In genomic region chr11:62598571-62598970, GRCm38 (mm10) we compare ENCODE assay signal across 18 mouse cellular contexts. TPM values are rescaled to one million over a fixed set of nuclear protein-coding genes. Genes with fewer than 3 reads are reported as not detected.
DNase-seq lines count a peak whose midpoint lies in the region; ATAC-seq and TF ChIP-seq lines count a peak whose summit lies in the region.
"Had no signal": no experiment of that assay in that cellular context is flagged by ENCODE, and none has a peak within 500 bp of the region (broad histone marks: within the 10 kb centered on the region; RNA-seq: fewer than 3 reads in every experiment).

No protein-coding gene starts in this region.

- no peak overlapping the region for H3K27ac ChIP-seq in intestine, embryonic 16.5 days (ENCODE audit: low read length)
- H3K27ac ChIP-seq in intestine, postnatal 0 days (ENCODE audit: low read depth, low read length) = no peak overlapping the region
- H3K27ac ChIP-seq in spleen, adult 2 months (ENCODE audit: insufficient read depth, low read length) = 0 out of 2 replicates have a peak overlapping the region, but pooled peaks have one; percentile 14
- H3K27ac ChIP-seq in CH12.LX (ENCODE audit: insufficient read depth, low read depth) = no peak overlapping the region
- H3K27ac ChIP-seq in limb, embryonic 10.5 days = peak overlapping the region; percentile 56
- H3K27ac ChIP-seq: gastrocnemius, adult 2 months; hindbrain, embryonic 15.5 days had no signal

- TF ChIP-seq EP300 in CH12.LX (IDR thresholded peaks at IDR 0.05; ENCODE audit: low read length) = no peak

- no peaks in the 10 kb centered on the region; the same call in 1 of the 2 replicates for H3K4me1 ChIP-seq in intestine, embryonic 16.5 days (ENCODE audit: control insufficient read depth, insufficient read depth, low read length)
- H3K4me1 ChIP-seq in intestine, postnatal 0 days (replicated peaks; ENCODE audit: control insufficient read depth, insufficient read depth, low read length) = no peaks in the 10 kb centered on the region; the same call in 1 of the 2 replicates
- peaks cover 4% of the 10 kb centered on the region; the same call in 1 of the 2 replicates for H3K4me1 ChIP-seq in spleen, adult 2 months (ENCODE audit: control insufficient read depth, insufficient read depth, insufficient read length)
- peaks cover 5 to 25% of the 10 kb centered on the region in 2 experiments; a peak in 3 of 4 replicates for H3K4me1 ChIP-seq in CH12.LX (ENCODE audit: control insufficient read depth in 1 of 2, insufficient read depth in 2 of 2)
- peaks cover 19% of the 10 kb centered on the region for H3K4me1 ChIP-seq in limb, embryonic 10.5 days

- no peaks in the 10 kb centered on the region for H3K27me3 ChIP-seq in intestine, embryonic 16.5 days (replicated peaks; ENCODE audit: control insufficient read depth, insufficient read depth, low read length)
- H3K27me3 ChIP-seq in intestine, postnatal 0 days (replicated peaks; ENCODE audit: control insufficient read depth, insufficient read depth, low read length) = no peaks in the 10 kb centered on the region
- no peaks in the 10 kb centered on the region for H3K27me3 ChIP-seq in spleen, adult 2 months (ENCODE audit: control insufficient read depth, insufficient read depth, low read length)
- no peaks in the 10 kb centered on the region for H3K27me3 ChIP-seq in CH12.LX (replicated peaks)
- no peaks in the 10 kb centered on the region for H3K27me3 ChIP-seq in limb, embryonic 10.5 days (ENCODE audit: low read depth, poor library complexity, severe bottlenecking)
- H3K27me3 ChIP-seq: hindbrain, embryonic 15.5 days had no signal

- 0 out of 2 replicates have a peak, but pooled peaks cover 2% of the 10 kb centered on the region for H3K36me3 ChIP-seq in intestine, embryonic 16.5 days (ENCODE audit: control insufficient read depth, insufficient read depth, low read length)
- no peaks in the 10 kb centered on the region for H3K36me3 ChIP-seq in intestine, postnatal 0 days (ENCODE audit: control insufficient read depth, insufficient read depth)
- peaks cover 22% of the 10 kb centered on the region for H3K36me3 ChIP-seq in spleen, adult 2 months (ENCODE audit: control insufficient read depth, insufficient read depth, low read length)
- H3K36me3 ChIP-seq in CH12.LX (replicated peaks in 1 of 2; ENCODE audit: control insufficient read depth in 1 of 2, insufficient read depth in 1 of 2, low read length in 1 of 2) = peaks cover 63 to 77% of the 10 kb centered on the region in 2 experiments
- H3K36me3 ChIP-seq in limb, embryonic 10.5 days = peaks cover 5% of the 10 kb centered on the region

- no peak overlapping the region for H3K4me2 ChIP-seq in intestine, embryonic 16.5 days (ENCODE audit: low read depth, low read length)
- no peak overlapping the region for H3K4me2 ChIP-seq in intestine, postnatal 0 days (replicated peaks; ENCODE audit: low read depth)
- no peak overlapping the region for H3K4me2 ChIP-seq in CH12.LX (ENCODE audit: insufficient read depth, low read depth, poor library complexity, severe bottlenecking)
- H3K4me2 ChIP-seq: hindbrain, embryonic 15.5 days had no signal

- no peak for TF ChIP-seq POLR2A in spleen, adult 2 months (IDR thresholded peaks at IDR 0.05; ENCODE audit: low read depth, low read length)
- TF ChIP-seq POLR2A in CH12.LX (IDR thresholded peaks at IDR 0.05; ENCODE audit: low read depth, low read length) = no peak

- H3K9ac ChIP-seq in intestine, embryonic 16.5 days (ENCODE audit: low read depth, low read length) = peak overlapping the region; percentile 29
- H3K9ac ChIP-seq in intestine, postnatal 0 days (ENCODE audit: low read depth, low read length) = no peak overlapping the region
- no peak overlapping the region for H3K9ac ChIP-seq in CH12.LX (ENCODE audit: insufficient read depth, low read depth)
- H3K9ac ChIP-seq: hindbrain, embryonic 15.5 days had no signal

- H3K79me2 ChIP-seq in CH12.LX (replicated peaks; ENCODE audit: control insufficient read depth, extremely low read depth, insufficient read depth, poor library complexity, severe bottlenecking) = peaks cover 9% of the 10 kb centered on the region

- dilution Hi-C loops in CH12.LX (cut with MboI; ENCODE audit: extremely low pct_ligation_motif_present, extremely low pct_unique_long_range_greater_than_20kb, low sequenced_read_pairs) = no loop called here

- no peak overlapping the region for H3K4me3 ChIP-seq in intestine, embryonic 16.5 days (ENCODE audit: low read length)
- no peak overlapping the region for H3K4me3 ChIP-seq in intestine, postnatal 0 days (ENCODE audit: low read depth, low read length)
- no peak overlapping the region for H3K4me3 ChIP-seq in spleen, adult 2 months (ENCODE audit: extremely low read depth, insufficient read depth, insufficient read length)
- H3K4me3 ChIP-seq in CH12.LX (replicated peaks in 1 of 3; ENCODE audit: low read depth in 2 of 3, low read length in 2 of 3, poor library complexity in 1 of 3) = no peak overlapping the region
- no peak overlapping the region for H3K4me3 ChIP-seq in limb, embryonic 10.5 days
- H3K4me3 ChIP-seq: gastrocnemius, adult 2 months; hindbrain, embryonic 15.5 days had no signal

- ATAC-seq in intestine, embryonic 16.5 days = no peak
- no peak for ATAC-seq in intestine, postnatal 0 days

- in situ Hi-C loops in CH12.LX (cut with MboI; ENCODE audit: low pct_ligation_motif_present, low pct_unique_long_range_greater_than_20kb, low sequenced_read_pairs) = no loop called here

- no peaks in the 10 kb centered on the region for H3K9me3 ChIP-seq in intestine, embryonic 16.5 days (ENCODE audit: control insufficient read depth, low read length)
- H3K9me3 ChIP-seq in intestine, postnatal 0 days (ENCODE audit: control insufficient read depth) = no peaks in the 10 kb centered on the region
- H3K9me3 ChIP-seq in CH12.LX (replicated peaks; ENCODE audit: low read length) = no peaks in the 10 kb centered on the region
- no peaks in the 10 kb centered on the region for H3K9me3 ChIP-seq in limb, embryonic 10.5 days (replicated peaks)
- H3K9me3 ChIP-seq: hindbrain, embryonic 15.5 days had no signal

- TF ChIP-seq RAD21 in CH12.LX (IDR thresholded peaks at IDR 0.05; ENCODE audit: low read depth, low read length) = no peak

- WGBS in intestine, embryonic 16.5 days = 77% methylated on average over 4 of the region's 4 CpGs
- WGBS in intestine, postnatal 0 days = 75% methylated on average over 4 of the region's 4 CpGs
- 86% methylated on average over 4 of the region's 4 CpGs for WGBS in spleen, adult 2 months
- 87% methylated on average over 4 of the region's 4 CpGs for WGBS in limb, embryonic 10.5 days

- TF ChIP-seq CTCF in intestine, postnatal 0 days (IDR thresholded peaks at IDR 0.05; ENCODE audit: low read depth) = no peak
- no peak for TF ChIP-seq CTCF in spleen, adult 2 months (IDR thresholded peaks at IDR 0.05; ENCODE audit: extremely low read depth, insufficient read depth, insufficient read length, insufficient replicate concordance)
- TF ChIP-seq CTCF in CH12.LX (conservative IDR thresholded peaks at IDR 0.05 in 1 of 2, IDR thresholded peaks at IDR 0.05 in 1 of 2; ENCODE audit: low read depth in 2 of 2, low read length in 2 of 2) = no peak

- DNase-seq in spleen, adult 2 months (ENCODE audit: low read depth in 1 of 2, low spot score in 2 of 2) = no peak
- no peak for DNase-seq in spleen, adult 12 weeks (ENCODE audit: low spot score)
- peak; percentile 21 for DNase-seq in CH12.LX (ENCODE audit: extremely low read depth)
- no peak for DNase-seq in limb, embryonic 10.5 days (ENCODE audit: low spot score)
- no peak for DNase-seq in adrenal gland, postnatal 25 days
- DNase-seq: adrenal gland, adult 8-10 months; cerebellum, adult 11 months; cerebellum, postnatal 10 days; gastrocnemius, adult 2 months; heart, postnatal 36 days; kidney, adult 11 months; liver; midbrain, embryonic 14.5 days; right cerebral cortex, postnatal 14 days; thymus, postnatal 36 days had no signal

RNA-seq across cellular contexts. Expression of gene Trpv2, which starts 24.3 kb away (rescaled TPM):
- 11.0 and 11.2 TPM in 2 replicates for polyA plus RNA-seq in intestine, embryonic 16.5 days (2015; fragmentation: Nextera tagmentation; extraction: Ambion mirVana)
- polyA plus RNA-seq in intestine, postnatal 0 days (2015; fragmentation: Nextera tagmentation; extraction: Ambion mirVana) = 6.0 and 6.3 TPM in 2 replicates
- polyA plus RNA-seq in spleen, adult 2 months (2012; rRNA removed) = 35.4 and 39.8 TPM in 2 replicates
- total RNA-seq in CH12.LX (2012; rRNA removed) (58.7 and 59.3 TPM in 2 replicates), CH12.LX (2014; rRNA removed) (36.0 and 39.2 TPM in 2 replicates)
- 42.3 and 46.2 TPM in 2 replicates for polyA plus RNA-seq in CH12.LX (2012; ENCODE audit: insufficient read length, low read depth)
- 0.55 and 0.87 TPM in 2 replicates for polyA plus RNA-seq in limb, embryonic 10.5 days (2016; fragmentation: Nextera tagmentation; extraction: Ambion mirVana)
- total RNA-seq in adrenal gland, postnatal 25 days (2021) = 1.6 and 1.9 TPM in 2 replicates

RNA-seq across cellular contexts. Expression of gene Ubb, which starts 47.6 kb away (rescaled TPM):
- 2,570 and 2,643 TPM in 2 replicates for polyA plus RNA-seq in intestine, embryonic 16.5 days (2015; fragmentation: Nextera tagmentation; extraction: Ambion mirVana)
- polyA plus RNA-seq in intestine, postnatal 0 days (2015; fragmentation: Nextera tagmentation; extraction: Ambion mirVana) = 2,405 and 2,440 TPM in 2 replicates
- 1,229 and 1,312 TPM in 2 replicates for polyA plus RNA-seq in spleen, adult 2 months (2012; rRNA removed)
- total RNA-seq in CH12.LX (2012; rRNA removed) = 2,030 and 2,098 TPM in 2 replicates
- 929 and 1,092 TPM in 2 replicates for total RNA-seq in CH12.LX (2014; rRNA removed)
- 1,487 and 1,562 TPM in 2 replicates for polyA plus RNA-seq in CH12.LX (2012; ENCODE audit: insufficient read length, low read depth)
- 3,627 and 3,653 TPM in 2 replicates for polyA plus RNA-seq in limb, embryonic 10.5 days (2016; fragmentation: Nextera tagmentation; extraction: Ambion mirVana)
- total RNA-seq in adrenal gland, postnatal 25 days (2021) = 1,162 and 1,405 TPM in 2 replicates

RNA-seq across cellular contexts. Expression of gene Lrrc75a, which starts 49.8 kb away (rescaled TPM):
- polyA plus RNA-seq in intestine, embryonic 16.5 days (2015; fragmentation: Nextera tagmentation; extraction: Ambion mirVana) = 14.1 and 23.8 TPM in 2 replicates
- polyA plus RNA-seq in intestine, postnatal 0 days (2015; fragmentation: Nextera tagmentation; extraction: Ambion mirVana) = 31.9 and 32.3 TPM in 2 replicates
- polyA plus RNA-seq in spleen, adult 2 months (2012; rRNA removed) = 6.6 and 9.4 TPM in 2 replicates
- total RNA-seq in CH12.LX (2012; rRNA removed) (2.9 and 12.6 TPM in 2 replicates), CH12.LX (2014; rRNA removed) (1.3 and 1.6 TPM in 2 replicates)
- polyA plus RNA-seq in CH12.LX (2012; ENCODE audit: insufficient read length, low read depth) = 1.8 and 2.7 TPM in 2 replicates
- polyA plus RNA-seq in limb, embryonic 10.5 days (2016; fragmentation: Nextera tagmentation; extraction: Ambion mirVana) = 15.7 and 17.3 TPM in 2 replicates
- total RNA-seq in adrenal gland, postnatal 25 days (2021) = 37.2 and 44.9 TPM in 2 replicates

RNA-seq across cellular contexts. Expression of gene Mmgt2, which starts 49.9 kb away (rescaled TPM):
- 82.9 and 86.3 TPM in 2 replicates for polyA plus RNA-seq in intestine, embryonic 16.5 days (2015; fragmentation: Nextera tagmentation; extraction: Ambion mirVana)
- 62.2 and 67.7 TPM in 2 replicates for polyA plus RNA-seq in intestine, postnatal 0 days (2015; fragmentation: Nextera tagmentation; extraction: Ambion mirVana)
- 22.3 and 24.6 TPM in 2 replicates for polyA plus RNA-seq in spleen, adult 2 months (2012; rRNA removed)
- 47.9 and 60.7 TPM in 2 replicates for total RNA-seq in CH12.LX (2012; rRNA removed)
- 41.2 and 49.2 TPM in 2 replicates for total RNA-seq in CH12.LX (2014; rRNA removed)
- polyA plus RNA-seq in CH12.LX (2012; ENCODE audit: insufficient read length, low read depth) = 61.4 and 65.9 TPM in 2 replicates
- polyA plus RNA-seq in limb, embryonic 10.5 days (2016; fragmentation: Nextera tagmentation; extraction: Ambion mirVana) = 45.5 and 52.5 TPM in 2 replicates
- 35.7 and 49.0 TPM in 2 replicates for total RNA-seq in adrenal gland, postnatal 25 days (2021)

RNA-seq across cellular contexts. Expression of gene Cenpv, which starts 59.5 kb away (rescaled TPM):
- 6.8 and 17.9 TPM in 2 replicates for polyA plus RNA-seq in intestine, embryonic 16.5 days (2015; fragmentation: Nextera tagmentation; extraction: Ambion mirVana)
- 54.9 and 55.2 TPM in 2 replicates for polyA plus RNA-seq in intestine, postnatal 0 days (2015; fragmentation: Nextera tagmentation; extraction: Ambion mirVana)
- polyA plus RNA-seq in spleen, adult 2 months (2012; rRNA removed) = 8.5 and 9.4 TPM in 2 replicates
- 98.8 and 107 TPM in 2 replicates for total RNA-seq in CH12.LX (2012; rRNA removed)
- 24.1 and 24.4 TPM in 2 replicates for total RNA-seq in CH12.LX (2014; rRNA removed)
- 24.9 and 33.6 TPM in 2 replicates for polyA plus RNA-seq in CH12.LX (2012; ENCODE audit: insufficient read length, low read depth)
- 35.0 and 42.2 TPM in 2 replicates for polyA plus RNA-seq in limb, embryonic 10.5 days (2016; fragmentation: Nextera tagmentation; extraction: Ambion mirVana)
- 40.0 and 44.4 TPM in 2 replicates for total RNA-seq in adrenal gland, postnatal 25 days (2021)

Comparison
In these comparisons a context has a peak if more than half of its experiments do, and no peak if none do; other contexts are left out.
1. H3K27ac ChIP-seq: peak in spleen, adult 2 months (single experiment) and limb, embryonic 10.5 days (single experiment); none in intestine, embryonic 16.5 days (single experiment), intestine, postnatal 0 days (single experiment) and CH12.LX (single experiment).